Mouse (Mus musculus) MN1 (cell line): ENCODE measurements at regions not wholly inside any gene's neighbourhood (a gene's known extent, or its start where the extent isn't known, plus 50 kb on each side); places are given as distances from the start of the nearest gene placed in this dataset.
A peak's percentile ranks its signal among the peaks of the same experiment; 100 is the strongest.

ENCODE experiments used
- DNase-seq: peaks from one replicate; pipeline ENCODE4 v3.0.0-alpha.2; 2016; ENCODE audit warnings: low spot score

DNA sequence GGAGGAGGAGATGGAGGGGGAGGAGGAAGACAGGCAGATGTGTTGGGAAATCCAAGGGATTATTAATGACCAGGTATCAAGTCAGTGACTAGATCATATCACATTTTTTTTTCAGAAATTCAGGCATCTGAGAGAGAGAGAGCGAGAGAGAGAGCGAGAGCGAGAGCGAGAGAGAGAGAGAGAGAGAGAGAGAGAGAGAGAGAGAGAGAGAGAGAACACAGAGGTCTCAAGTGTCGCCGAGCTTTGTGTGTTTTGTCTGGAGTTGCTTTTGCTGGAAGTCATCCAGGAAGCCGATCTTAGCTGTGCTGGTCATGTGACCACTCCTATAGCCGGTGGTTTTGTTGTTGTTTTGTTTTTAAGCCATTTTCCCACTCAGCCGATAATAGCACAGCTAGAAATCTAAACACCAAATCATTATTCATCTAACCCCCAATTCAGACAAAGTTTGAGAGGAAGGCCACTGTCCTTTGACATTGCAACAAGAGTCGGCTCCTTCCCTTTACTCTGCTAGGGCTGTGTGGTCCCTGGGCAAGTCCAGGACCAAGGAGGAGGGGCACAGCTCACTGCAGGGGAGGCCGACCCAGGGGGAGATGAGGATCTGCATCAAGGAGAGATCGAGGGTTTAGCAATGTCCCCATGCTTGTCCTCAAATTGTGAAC, 67.0 kb upstream of the Irf2bp2 start:
- peak; percentile 91 for DNase-seq

DNA sequence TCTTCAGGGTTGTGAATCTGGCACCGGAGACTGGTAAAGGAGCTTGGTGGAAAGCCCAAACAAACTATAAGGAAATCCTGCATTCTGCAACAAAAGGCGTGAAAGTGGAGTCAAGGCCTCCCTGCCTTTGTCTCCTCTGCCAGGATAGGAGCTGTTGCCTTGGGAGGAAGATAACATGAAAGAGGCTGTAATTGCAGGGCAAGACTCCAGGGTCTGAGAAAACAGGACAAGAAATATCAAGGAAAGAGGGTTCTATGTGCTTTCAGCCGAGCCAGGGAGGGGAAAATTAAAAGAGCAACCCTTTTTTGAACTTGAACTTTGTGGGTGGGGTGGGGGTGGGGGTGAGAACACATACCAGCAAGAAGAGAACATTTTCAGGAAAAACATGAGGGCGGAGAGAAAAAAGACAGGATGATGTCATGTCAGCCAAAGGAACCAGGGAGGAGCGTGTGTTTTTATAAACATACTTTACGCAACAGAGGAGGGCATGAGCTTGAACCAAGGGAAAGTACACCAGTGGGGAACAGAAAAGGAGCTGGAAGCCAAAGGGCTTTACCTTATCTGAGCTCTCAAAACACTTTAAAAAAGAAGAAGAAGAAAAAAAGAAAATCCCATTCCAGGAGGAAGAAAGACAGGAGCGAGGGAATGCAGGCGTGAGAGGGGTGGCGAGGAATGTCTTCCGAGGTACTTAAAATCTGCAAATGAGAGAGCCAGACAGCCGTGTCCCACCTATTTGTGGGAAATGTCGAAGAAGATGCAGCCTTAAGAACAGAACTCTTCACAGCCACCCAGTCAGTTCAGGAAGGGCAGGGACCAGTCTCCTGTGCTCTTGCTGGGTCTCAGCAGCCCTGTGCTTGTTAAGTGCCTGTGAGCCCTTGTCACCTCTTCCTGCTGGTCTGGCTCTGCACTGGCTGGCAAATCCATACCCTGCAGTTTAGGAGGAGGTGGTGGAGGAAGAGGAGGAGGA, 66.2 kb upstream of the Irf2bp2 start:
- peak; percentile 77 for DNase-seq

DNA sequence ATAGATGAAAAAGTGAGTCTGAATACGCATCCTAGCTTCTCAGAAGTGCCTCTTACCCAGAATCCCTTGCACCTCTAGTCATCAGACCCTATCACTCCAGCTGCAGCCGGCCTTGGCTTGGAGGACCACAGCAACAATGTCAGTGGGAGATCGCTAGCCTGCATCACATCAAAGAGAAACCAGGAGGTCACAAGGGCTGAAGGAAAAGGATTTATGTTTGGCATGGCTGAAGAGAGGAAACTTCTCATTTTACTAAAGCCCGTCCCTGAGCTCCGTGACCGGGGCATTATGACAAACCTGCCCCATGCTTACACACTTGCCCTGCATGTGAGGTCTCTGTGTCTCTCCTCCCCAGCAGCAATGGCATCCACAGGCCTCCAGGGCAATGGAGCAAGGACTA, 63.8 kb upstream of the Irf2bp2 start:
- DNase-seq, result no peak

DNA sequence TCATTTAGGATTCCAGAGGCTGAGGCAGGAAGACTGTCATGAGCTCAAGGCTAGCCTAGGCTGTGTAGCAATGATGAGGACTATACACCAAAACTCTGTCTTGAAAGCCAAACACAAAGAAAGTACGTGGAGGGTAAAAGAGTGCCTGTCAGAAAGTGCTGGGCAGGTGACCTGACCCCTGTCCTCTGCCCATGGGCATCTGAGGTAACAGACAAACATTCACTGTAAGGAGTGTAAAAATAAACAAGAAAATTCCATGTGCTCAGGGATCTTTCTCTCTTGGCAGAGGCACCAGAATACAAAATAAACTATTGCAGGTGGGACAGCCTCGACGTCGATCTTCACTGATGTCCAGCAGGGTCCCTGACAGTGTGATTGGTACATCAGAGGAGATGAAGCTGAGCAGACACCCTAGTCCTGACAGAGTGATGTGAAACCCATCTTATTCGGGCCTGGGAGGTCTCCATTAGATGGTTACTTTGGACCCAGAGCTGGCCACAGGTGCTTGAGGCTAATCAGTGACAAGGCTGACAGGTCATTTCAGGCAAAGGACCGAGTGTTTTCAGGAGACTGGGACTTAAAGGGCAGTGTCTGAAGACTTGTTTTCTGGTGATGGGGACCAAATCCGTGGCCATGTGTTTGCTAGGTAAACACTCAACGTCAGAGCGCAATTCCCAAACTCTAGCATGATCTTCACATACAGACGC, 62.9 kb upstream of the Irf2bp2 start:
- DNase-seq, result no peak

DNA sequence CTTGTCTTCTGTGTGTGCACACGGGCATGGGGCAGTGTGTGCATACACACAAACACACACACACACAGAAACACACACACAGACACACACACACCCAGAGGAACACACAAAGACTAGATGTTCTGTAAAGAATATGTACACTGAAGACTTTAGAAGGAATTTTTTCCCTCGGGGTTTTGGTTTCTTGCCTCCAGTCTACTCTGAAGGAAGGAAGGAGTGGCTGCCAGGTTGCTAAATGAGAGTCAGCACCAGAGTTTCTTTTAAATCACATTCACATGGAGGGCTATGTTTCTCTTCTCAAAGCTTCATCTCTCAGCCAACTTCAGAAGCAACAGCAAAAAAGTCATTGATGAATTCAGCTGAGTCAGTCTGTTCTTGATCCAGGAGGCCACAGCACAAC, 61.8 kb upstream of the Irf2bp2 start:
- no peak for DNase-seq

DNA sequence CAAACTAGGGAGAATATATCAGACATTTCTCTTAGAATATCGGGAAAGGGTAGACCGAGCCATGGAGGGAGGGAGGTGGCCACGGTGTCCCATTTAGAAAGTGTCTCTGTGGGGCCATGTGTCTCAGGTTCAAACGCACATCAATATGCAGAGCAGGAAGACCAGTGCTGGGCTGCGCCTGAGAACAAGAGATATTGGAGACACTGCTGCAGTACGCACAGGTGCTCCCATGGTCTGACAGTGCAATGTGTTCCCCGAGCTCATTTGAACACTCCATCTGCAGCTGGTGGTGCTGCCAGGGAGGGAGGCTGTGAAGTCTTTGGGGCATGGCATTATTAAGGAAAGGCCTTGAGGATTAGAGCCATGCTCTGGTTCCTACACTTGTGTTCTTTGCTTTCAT, 60.6 kb upstream of the Irf2bp2 start:
- DNase-seq, result no peak

DNA sequence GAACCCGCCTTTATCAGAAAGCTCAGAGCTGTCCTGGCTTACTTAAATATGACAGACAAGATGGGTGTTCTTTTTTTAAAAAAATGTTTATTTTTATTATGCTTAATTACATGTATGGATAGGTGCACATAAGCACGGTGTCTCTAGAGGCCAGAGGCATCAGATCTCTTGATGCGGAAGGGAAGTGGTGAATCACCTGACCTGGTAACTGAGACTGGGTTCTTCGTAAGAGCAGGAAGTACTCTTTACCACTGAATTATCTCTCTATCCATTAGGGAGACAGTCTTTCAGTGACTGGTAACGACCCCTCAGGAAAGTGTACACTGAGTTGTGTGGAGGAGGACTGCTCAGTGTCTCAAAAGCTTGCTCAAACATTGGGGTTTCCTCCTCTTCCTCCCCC, 58.4 kb upstream of the Irf2bp2 start:
- DNase-seq, result no peak

DNA sequence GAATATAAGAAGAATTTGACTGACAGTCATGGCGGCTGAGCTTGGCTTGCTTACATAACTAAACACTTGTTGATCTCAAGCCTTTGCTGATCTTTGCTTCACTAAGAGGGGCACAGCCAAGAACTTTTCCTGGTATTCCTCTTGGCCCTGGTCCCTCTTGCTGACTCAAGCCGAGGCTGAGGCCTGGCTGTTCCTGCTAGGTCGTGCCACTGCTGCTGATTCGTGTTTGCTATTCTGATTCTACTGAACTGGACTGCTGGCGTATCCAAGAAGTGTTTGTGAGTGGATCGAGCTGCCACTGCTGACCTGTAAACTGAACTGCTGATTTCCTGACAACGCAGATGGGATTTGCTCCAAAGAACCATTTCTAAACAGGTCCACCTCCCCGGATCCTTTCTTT, 57.2 kb upstream of the Irf2bp2 start:
- no peak for DNase-seq

DNA sequence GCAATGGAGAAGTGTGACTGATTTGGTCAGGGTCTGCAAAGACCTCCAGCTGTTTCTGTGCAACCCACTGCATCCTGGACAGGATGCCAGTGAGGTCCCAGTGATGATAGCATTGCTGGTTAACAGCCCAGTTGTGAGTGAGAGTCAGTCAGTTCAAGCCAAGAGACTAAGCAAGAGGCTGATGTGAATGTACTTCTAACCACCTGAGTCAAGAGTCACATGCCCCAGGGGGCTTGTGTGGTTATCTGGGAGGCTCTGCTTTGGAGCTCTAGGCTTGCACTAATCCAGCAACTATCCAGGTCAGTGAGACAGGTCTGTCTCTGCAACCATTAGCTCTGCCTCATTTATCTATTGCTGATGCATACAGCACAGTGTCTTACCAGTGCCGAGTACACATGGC, 55.5 kb upstream of the Irf2bp2 start:
- no peak for DNase-seq

DNA sequence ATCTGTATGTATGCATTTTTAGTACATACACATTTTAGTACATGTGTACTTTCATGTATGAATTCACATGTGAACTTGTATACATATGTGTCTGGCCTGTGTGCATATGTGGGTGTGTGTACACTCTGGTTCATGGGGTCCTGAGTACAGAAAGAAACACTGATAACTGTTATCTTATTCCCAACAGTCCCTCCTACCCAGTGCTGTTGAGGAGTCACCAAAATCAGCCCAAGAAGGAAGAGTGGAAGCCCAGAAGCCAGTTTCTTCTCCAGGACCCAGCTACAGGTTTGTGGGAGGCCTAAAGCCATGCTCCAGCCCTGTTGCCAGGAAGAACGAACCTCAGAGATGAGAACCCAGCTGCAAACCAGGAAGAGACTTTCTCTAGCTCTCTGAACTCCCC, 53.6 kb upstream of the Irf2bp2 start:
- DNase-seq, result no peak

DNA sequence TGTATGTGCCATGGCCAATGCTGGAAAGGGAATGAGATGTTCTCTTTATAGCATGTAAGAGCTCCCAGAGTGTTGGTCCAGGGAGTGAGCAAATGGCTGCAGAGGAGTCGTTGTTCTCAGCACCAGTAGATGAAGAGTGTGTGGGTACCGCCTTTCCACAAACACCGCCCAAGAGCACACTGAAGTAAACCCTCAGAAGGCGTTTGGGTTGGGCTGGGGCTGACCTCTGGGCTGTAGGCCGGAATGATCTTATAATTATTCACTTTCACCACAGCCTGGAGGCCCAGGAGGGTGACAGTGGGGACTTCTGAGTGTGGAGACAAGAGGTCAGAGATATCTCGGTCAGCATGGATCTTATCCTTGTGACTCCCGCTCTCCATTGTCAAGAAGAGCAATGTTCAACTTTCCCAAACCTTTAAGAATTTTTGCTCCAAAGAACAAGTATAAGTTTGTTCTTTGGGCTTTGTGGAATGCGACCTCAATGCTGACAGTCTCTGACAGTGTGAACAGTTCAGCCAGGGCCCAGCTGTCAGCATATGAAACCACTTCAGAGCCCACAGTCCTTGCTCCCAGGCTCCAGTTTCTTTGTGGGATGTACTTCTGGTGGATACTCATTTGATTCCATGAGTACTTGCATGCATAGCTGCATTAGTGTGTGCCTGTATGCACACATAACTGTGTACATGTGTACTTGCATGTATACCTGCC, 53.0 kb upstream of the Irf2bp2 start:
- DNase-seq, result no peak

DNA sequence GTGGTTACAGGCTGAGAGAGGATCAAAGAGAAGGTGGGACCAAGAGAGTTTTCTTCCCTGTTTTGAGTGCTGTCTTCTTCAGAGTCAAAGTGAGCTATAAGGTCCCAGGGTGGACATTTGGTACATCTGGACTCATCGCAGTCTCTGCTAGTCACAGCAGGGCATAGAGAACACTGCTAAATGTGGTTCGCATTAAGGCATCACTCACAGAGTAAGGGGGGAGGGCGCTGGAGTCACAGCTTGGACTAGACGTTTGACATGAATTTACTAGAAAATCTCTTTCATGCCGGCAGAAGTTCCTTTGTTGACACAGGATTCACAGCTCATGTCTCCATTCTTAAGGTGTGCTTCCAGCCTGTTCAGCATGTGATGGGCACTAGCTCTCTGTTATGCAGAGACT, 50.4 kb upstream of the Irf2bp2 start:
- DNase-seq, result no peak
